Mouse (Mus musculus): ENCODE measurements at regions not wholly inside any gene's neighbourhood (a gene's known extent, or its start where the extent isn't known, plus 50 kb on each side); places are given as distances from the start of the nearest gene placed in this dataset.
A peak's percentile ranks its signal among the peaks of the same experiment; 100 is the strongest.
"Not testable (repeated sequence)": the region's sequence is repeated elsewhere in the genome, so short reads cannot be mapped to it uniquely, and the experiment has no call there.

DNA sequence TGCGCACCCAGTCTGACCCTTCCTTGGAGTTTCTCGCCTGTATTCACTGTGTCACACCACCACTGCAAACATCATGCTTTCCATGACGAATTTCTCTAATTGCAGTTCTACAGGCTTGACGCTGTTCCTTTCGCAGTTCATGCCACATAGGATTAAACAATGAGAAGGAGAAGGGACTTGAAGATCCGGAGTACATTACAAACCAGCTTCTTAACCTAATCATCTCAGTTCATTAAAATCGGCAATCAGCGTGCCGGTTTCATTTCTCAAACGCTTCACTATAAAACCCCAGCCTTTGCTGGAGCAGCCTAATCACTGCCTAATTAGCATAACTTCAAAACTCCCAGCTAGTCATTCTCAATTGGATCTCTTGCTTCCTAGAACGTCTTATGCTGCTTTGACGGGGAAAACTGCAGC lies 196.5 kb upstream of the Slc7a11 start:
- DNase-seq = no peak

DNA sequence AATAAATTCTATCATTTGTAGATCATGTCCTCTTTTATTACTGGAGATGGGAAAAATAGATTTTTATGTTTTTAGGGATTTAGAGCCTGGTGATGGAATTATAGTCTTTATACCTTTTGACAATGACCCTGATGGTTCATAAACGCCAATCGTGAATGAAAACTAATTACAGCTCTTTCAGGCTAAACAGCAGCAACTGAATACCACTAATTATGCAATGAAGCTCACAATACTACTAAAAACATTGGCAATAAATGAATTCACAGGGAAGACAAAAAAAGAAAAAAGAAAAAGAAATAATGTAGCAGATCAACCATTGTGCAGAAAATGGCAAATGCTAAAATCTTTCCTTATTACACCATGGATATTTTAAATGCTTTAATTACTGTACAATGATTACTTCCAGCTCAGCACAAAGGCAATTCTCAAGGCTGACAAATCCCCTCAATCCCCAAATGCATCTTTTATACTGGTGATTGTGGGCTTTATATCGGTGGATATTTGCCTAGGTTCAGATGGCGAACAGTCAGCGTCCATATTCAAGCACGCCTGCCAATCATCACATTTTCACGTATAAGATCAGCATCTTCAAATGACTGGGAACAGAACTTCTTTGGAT lies 191.2 kb upstream of the Slc7a11 start:
- DNase-seq = no peak

DNA sequence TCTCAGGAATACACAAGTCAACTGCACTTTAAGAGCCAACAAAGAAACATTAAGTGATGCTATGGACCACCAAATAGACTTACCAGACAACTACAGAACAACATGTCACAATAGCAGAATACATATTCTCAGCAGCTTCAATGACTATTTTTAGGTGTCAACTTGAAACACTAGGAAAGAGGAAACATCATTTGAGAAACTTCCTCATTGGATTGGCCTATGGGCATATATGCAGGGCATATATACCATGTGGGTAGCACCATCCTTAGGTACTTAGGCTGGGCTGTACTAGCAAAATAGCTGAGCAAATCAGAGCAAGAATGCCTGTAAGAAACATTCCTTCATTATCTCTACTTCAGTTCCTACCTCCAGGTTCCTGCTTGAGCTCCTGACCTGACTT lies 187.9 kb upstream of the Slc7a11 start:
- no peak for DNase-seq

DNA sequence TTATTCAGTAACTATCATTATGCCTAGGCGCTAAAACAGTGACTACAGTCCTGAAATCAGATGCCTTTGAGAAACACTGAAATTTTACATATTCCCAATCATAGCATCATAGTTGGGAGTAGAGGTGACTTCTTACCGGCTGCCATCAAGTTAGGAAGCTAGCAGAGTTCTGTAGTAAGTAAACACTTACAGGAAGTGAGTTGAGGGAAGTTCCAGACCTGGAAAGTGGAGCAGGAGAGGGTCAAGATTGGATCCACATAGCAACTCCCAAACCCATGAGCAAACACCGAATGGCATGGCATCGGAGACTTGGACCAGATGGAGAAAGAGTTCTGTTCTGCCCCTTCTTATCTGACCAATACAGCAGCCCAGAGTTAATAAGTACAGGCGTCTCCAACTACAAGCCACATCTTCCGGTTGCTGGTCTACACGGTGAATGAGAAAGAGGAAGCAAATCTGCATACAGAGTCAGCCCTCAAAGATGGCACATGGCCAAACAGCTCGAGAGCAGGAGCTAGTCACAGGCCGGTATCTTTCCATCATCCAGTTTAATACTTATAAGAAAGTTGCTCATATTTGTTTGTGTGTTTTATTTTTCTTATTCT lies 184.8 kb upstream of the Slc7a11 start:
- DNase-seq = no peak

DNA sequence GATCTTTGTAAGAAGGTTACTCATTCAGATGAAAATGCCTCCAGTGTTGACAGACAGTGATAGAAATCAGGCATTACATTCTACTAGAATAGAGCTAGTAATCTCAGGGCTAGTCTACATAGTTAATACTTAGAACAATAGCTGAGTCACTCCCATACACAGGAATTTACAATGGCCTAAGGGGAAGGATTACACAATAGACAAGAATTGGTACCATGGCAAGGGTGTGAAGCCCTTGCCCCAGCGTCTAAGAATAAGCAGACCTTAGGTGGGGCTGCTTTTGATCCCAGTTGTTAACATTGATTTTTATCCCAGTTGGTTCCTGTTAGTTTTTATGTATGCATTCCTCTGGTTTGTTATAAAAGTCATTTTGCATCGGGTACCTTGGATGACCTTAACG lies 177.8 kb upstream of the Slc7a11 start:
- not testable (repeated sequence) for DNase-seq

DNA sequence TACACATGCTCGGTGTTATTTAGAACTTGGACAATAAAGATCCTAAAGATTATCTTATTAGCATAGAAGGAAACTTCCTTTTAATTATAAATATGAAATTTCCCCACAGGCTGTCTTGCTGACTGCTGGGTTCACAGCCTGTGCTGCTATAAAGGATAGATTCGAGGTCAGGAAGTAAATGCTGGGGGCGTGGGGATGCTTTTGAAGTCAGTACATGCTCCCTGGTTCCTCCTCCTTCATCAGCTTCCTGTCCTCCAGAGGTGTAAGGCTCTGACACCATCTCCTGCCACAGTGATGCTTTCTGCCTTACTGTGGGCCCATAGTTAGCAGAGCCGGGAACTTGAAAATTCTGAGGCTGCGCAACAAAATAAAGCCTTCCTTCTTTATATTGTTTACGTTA lies 175.6 kb upstream of the Slc7a11 start:
- no peak for DNase-seq

DNA sequence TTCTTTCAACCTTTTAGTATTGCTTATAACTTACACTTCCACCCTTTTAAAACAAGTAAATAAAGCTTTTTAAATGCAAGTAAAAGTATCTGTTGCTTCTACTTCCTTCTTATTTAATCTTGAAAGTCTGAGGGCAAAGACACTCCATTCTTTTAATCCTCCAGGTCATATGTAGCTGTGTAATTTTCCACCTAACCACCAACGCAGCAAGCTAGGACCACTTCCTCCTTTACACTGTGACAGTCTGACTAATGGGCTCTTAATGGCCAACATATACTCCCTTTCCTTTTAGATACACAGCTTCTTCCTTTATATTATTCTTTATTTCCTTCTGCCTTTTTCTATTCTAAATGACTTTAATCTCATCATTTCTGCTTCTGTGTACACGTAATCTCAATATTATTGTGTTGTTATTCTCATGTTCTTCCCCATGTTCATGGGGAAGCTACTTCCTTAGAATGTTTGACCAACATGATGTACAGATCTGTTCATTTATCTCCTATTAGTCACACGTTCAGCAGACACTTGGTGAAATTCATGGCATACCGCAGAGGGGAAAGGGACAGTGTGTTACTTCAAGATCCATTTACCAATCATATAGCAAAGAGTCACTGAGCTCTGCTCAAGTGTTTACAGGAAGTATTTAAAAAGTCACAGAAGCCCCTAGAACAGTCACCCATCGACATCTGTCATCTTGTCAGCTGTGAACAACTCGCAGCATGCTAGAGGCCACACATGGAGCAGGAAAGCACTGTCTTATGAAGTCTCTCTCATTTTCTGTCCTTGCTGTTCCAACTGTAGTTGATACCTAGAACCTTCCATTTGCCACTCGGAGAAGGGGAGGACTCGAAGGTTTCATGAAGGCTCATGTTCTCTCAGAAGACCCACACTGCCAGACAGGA lies 172.2 kb upstream of the Slc7a11 start:
- DNase-seq = no peak

DNA sequence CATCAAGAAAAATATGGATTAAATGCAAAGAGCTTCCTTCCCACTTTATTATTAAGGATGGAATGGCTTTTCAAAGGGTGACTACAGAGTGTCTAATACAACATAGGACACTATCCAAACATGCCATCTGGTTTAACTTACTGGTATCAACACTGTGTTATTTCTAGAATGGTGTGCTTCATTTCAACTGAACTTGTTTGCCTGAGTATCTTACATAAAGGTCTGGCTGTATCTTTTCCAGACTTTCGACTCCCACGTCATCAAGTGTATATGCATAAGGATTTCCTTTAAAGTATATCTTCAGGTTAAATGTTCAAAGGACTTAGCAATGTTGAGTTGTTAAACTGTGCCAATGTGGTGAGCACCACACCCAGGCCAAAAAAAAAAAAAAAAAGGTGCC lies 169.6 kb upstream of the Slc7a11 start:
- no peak for DNase-seq

DNA sequence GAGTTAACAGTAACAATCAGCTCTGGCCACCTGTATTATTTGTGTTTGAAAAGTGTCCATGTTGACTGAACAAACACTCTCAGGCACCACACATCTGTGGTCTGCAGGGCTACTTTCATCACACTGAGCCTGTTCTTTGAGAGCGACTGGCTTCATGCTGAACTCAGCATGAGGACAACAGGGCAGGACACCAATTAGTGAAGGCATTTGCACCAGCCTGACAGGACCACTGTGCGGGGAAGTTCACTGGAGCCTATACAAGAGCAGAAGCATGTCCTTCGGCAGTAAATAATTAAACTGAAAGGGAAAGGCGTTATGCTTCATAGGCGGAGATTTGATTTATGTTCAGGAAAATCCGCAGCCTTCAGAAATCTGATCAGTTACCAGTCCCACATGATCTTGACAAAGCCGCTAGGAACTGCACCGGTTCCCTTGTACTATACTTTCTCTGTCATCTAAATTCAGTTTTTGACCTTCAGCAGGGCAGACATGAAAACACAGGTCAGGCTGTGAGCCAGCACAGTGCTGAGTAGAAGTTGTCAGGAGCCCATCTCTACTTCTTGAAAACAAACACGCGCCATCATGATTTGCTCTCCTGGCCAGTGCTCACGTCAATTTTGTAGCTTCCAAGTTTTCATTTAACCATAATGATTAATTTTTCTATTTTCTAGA lies 166.1 kb upstream of the Slc7a11 start:
- no peak for DNase-seq

DNA sequence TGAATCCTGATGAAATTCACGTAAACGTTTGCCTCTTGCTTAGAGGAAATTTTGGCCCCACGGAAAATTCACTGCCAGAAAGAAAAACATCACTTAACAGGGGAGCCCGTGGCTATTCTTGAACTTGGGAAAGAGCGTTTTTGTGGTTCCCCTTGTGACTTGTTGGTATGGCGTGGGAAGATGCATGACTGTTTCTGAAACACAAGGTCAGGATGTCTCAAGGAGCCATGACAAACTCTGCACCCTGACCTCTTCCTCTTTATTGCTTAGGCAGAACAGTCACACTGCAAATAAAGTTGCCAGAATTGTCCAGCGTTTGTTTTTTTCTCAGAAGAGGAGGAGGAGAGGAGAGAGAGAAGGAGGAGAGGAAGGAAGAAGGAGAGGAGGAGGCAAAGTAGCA lies 164.3 kb upstream of the Slc7a11 start:
- DNase-seq = no peak

DNA sequence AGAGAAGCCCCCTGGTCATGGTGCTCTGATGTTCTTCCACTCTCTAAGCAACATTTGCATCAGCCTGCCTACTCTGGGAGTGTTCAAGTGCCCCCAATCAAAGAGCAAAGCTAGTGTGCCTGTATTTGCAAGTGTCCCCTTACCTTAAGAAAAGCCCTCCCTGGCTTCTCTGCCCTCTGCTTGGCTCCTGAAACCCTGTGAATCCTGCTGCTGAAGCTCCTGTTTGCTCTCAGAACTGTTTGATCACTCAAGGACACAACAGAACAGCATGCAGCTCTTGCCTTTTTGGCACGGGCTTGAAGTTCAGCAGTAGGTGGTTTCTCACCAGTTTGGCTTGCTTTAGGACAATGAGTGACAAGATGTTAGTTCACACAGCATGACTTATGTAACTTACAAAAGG lies 163.6 kb upstream of the Slc7a11 start:
- no peak for DNase-seq

DNA sequence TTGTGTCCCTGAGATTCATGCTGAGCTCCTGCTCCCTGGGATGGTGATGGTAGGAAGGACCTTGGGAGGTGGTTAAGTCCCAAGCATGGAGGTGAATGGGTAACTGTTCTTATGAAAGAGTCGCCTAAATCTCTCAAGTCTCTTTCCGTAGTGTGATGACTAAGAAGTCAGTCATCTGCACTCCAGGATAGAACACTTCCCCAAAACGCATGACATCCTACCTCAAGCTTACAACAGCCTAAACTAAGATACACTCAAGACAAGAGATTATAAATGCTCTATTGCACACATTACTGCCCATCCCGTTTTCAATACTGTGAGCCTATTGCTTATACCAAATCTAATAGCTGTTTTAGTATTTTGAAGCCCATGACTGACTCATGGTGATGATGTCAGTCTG lies 162.3 kb upstream of the Slc7a11 start:
- DNase-seq = no peak

DNA sequence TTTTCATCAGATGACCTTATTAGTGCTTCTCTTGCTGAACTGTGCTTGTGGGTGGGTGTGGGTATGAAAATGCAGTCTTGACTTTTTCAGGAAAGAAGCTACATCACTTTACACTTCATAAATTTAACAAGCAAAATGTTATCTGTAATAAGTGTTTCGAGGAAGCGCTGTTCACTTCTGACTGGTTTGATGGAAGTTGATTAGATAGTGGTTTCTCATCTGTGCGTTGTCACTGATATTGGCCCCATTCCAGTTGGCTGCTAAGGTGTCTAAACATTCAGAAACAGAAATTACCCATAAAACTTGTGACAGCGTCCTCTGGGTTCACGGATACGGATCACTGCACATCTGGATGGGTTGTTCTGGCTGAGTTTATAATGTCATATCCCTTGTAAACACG lies 159.8 kb upstream of the Slc7a11 start:
- no peak for DNase-seq

DNA sequence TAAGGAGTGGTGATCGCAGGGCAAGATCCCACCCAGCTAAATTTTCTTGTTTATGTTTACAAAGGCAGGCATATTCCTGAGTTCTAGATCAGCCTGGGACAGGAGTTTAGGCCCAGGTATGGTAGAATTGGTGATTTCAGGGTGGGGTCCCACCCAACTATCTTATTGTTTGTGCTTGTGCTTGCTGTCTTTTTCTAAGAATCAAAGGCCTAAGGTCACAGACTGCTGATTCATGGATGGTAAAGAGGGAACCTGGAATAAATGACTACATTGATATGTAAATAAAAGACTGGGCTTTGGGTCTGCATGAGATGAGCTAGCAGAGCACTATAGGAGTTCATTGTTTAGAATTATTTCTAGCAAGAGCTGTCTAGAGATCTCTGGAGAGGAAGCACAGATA lies 152.3 kb upstream of the Slc7a11 start:
- no peak for DNase-seq

DNA sequence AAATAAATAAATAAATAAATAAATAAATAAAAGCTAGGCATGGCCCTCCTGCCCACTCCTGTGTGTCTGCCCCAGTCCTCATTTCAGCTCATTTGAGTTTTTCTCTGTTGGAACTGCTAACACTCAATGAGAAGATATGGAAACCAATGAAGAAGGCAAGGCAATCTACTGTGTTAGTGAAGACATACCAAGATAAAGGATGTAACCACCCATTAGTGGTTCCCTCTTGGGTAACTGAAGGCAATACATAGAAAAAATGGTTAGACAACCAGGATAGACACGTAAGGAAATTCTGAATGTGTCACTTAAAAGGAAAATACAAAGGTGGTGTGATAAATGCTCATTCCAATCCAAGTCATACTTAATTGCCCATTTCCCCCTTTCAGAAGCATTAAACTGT lies 140.9 kb upstream of the Slc7a11 start:
- no peak for DNase-seq

DNA sequence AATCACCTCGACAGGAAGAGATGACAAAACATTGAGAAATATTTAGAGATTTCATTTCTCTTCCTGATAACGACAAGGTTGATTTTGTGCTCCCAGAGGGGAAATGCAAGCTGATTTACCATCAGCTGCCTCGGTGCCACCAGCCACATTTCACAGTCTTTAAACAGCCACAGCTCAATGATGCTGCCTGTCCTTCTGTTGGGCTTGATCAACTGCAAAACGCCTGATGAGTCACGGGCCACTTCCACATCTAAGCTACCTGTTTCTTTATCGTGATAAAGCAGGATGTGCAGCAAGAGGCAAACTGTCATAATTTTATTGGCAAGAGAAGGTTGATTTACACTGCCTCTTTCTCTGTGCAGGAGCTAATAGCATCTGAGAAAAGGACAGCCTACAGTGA lies 140.1 kb upstream of the Slc7a11 start:
- DNase-seq = no peak

DNA sequence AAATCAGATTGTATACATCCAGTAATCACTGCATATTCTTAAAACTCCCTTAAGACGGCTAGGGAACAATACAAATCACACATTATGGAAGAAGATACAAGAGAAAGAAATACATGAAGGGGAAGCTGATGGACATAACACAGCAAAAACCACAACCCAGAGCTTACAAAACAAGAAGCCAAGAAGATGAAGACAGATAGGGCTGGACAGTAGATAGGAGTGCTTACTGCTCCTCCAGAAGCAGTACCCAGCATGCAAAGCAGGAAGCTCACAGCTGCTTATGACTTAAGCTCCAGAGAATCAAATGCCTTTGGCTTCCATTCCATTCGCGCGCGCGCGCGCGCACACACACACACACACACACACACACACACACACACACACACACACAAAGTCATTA lies 131.0 kb upstream of the Slc7a11 start:
- DNase-seq = no peak

DNA sequence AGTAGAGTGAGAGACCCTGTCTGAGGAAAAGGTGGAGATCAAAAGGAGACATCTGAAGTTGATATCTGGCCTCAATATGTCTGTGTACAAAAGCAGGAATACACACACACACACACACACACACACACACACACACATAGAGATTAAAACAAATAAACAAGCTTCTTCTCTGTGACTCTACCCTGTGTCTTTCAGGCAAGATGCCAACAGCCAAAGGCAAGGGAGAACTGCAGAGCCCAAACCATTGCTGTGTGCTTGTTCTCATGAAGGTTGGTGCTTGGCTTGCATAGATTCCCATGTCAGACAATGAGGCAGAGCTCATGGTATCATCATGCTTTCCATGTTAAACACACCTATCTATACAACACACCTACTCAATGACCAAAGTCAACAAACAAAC lies 126.6 kb upstream of the Slc7a11 start:
- DNase-seq = no peak

DNA sequence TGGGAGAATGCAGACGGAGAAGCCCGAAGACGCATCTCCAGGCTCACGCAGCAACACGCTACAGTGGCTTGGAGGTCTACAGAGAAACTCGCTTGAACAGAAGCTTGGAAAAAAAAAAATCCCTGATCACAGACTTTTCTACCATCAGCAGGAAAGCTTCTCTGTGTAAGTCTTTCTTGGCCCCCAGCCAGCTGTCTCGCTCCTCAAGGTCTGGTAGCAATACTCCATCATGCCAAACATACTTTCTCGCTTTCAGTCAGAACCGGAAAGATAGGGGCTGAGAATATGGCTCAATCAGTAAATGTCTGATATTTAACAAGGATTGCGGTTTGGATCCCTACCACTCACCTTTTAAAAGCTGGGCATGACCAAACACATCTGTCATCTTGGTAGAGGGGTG lies 126.2 kb upstream of the Slc7a11 start:
- peak; percentile 36 for DNase-seq

DNA sequence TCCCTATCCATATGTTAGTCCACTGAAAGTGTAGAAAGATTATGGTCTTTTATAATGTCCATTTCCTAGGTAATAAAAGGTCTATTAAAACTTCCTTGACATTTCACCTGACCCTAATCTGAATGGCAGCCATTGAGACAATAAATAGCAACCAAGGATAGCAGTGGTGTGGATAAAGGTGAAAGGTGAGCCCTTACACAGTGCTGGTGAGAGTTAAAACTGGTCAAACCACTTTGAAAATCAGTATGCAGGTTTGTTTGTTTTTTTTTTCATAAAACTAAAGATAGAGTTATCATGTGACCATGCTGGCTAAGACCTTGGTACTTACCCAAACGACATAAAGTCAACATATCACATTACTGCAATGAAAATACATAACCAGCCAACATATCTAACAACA lies 110.7 kb upstream of the Slc7a11 start:
- no peak for DNase-seq

DNA sequence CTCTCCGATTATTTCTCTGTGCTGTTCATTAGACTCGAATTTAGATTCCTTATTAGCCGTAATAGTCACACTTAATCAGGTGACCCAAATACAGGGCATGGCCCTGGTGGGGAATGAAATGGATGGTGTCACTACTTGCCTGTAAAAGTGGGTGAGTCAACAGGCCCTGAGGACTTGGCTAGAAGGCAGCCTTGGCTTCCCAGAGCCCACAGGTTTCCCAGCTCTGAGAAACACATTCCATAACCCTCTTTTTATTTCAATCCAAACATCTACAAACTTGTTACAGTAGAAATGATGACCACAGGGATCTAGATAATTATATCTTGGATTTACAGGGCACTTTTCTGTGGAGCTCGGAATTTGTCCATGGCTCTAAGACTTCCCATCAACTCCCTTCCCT lies 105.2 kb upstream of the Slc7a11 start:
- DNase-seq = no peak

DNA sequence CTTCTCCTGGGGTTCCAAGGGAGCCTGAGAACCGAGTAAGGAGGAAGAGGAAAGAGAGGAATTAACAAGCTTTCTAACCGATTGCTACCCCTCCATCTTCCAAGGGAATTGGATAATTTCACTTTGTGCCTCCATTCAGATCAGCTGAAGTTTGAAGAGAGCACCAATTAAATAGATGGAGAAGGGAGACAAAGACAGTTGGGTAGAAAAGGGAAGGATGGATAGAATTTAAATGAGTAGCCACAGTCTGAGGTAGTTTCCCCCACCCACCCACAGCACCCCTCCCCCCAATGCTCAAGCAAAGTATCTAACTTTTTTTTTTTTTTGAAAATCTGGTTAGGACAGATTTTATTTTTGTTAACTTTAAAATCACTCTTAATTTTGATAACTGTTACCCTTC lies 87.2 kb upstream of the Slc7a11 start:
- no peak for DNase-seq

DNA sequence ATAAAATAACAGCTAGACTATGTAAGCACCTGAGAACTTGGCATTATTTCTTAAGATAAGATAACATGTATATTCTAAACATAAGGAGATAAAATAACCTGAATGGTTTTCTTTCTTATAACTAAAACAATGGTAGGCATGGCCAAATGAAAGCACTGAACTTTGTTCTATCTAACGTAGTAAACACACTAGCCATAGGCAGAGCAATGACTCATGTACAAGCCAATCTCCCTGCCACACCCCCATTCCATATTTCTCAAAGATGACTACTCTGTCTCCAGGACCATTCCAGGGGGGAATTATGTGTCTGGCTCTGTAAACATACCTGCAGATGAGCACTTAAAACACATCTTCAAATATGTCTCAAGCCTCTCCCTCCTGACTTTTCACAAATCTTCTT lies 80.6 kb upstream of the Slc7a11 start:
- no peak for DNase-seq
